Mouse (Mus musculus) testis, adult 2 months (tissue): ENCODE measurements at regions not wholly inside any gene's neighbourhood (a gene's known extent, or its start where the extent isn't known, plus 50 kb on each side); places are given as distances from the start of the nearest gene placed in this dataset.

Source experiments
- H3K27ac ChIP-seq: fragments of 200-500 bp; 2 replicates; pipeline ENCODE4 v1.5.1; 2012; ENCODE audit warnings: low read depth, low read length; ENCODE audit not compliant: control insufficient read depth, insufficient read depth
- H3K27me3 ChIP-seq: fragments of 200-500 bp; 2 replicates; pipeline ENCODE4 v1.6.1; 2012; ENCODE audit warnings: mild to moderate bottlenecking, low read length, moderate library complexity; ENCODE audit not compliant: control insufficient read depth, insufficient read depth
- H3K36me3 ChIP-seq: fragments of 200-500 bp; 2 replicates; pipeline ENCODE4 v1.6.1; 2012; ENCODE audit warnings: mild to moderate bottlenecking, low read length; ENCODE audit not compliant: control insufficient read depth, insufficient read depth
- H3K4me1 ChIP-seq: fragments of 200-500 bp; 2 replicates; pipeline ENCODE4 v1.6.1; 2012; ENCODE audit warnings: low read length; ENCODE audit not compliant: control insufficient read depth, insufficient read depth
- H3K4me3 ChIP-seq: fragments of 200-500 bp; 2 replicates; pipeline ENCODE4 v1.5.1; 2012; ENCODE audit warnings: low read depth, mild to moderate bottlenecking, low read length, moderate library complexity, mixed read lengths; ENCODE audit not compliant: control insufficient read depth
- CTCF ChIP-seq: fragments of 200-500 bp; IDR thresholded peaks from 2 replicates; pipeline ENCODE4 v1.5.1; 2012; ENCODE audit warnings: low read depth, mild to moderate bottlenecking, inconsistent platforms, low read length, moderate library complexity; ENCODE audit not compliant: control insufficient read depth, insufficient read depth, insufficient replicate concordance
- POLR2A ChIP-seq: fragments of 200-500 bp; IDR thresholded peaks from 2 replicates; pipeline ENCODE4 v1.6.1; 2012; ENCODE audit warnings: low read depth, mild to moderate bottlenecking, inconsistent platforms, low read length, moderate library complexity; ENCODE audit not compliant: control insufficient read depth

- H3K4me1 ChIP-seq = no peaks in the 10 kb centered on the region
- TF ChIP-seq CTCF = no peak
- H3K27me3 ChIP-seq = no peaks in the 10 kb centered on the region
- H3K36me3 ChIP-seq = no peaks in the 10 kb centered on the region
- no peak overlapping the region for H3K4me3 ChIP-seq
- no peak overlapping the region for H3K27ac ChIP-seq
Measured at GRCm38 (mm10) chr10:9459145-9459544, 215.9 kb downstream of the Samd5 start.

GRCm38 (mm10) chr10:9458466-9458865, 216.5 kb downstream of the Samd5 start:
- H3K27me3 ChIP-seq = no peaks in the 10 kb centered on the region
- no peaks in the 10 kb centered on the region for H3K36me3 ChIP-seq
- H3K4me1 ChIP-seq = no peaks in the 10 kb centered on the region
- H3K4me3 ChIP-seq = no peak overlapping the region
- TF ChIP-seq CTCF = no peak
- no peak for TF ChIP-seq POLR2A
- no peak overlapping the region for H3K27ac ChIP-seq

- TF ChIP-seq CTCF = no peak
- TF ChIP-seq POLR2A = no peak
- Histone ChIP-seq H3K27ac (no peak overlapping the region), H3K4me1 (no peaks in the 10 kb centered on the region), H3K4me3 (no peak overlapping the region), H3K27me3 (no peaks in the 10 kb centered on the region), H3K36me3 (no peaks in the 10 kb centered on the region)
Measured at GRCm38 (mm10) chr10:9457222-9457621, 217.8 kb downstream of the Samd5 start.

- no peak overlapping the region for H3K27ac ChIP-seq
Measured at GRCm38 (mm10) chr10:9439072-9439471, 235.9 kb downstream of the Samd5 start.

GRCm38 (mm10) chr10:9438366-9438765, 236.6 kb downstream of the Samd5 start:
- H3K4me1 ChIP-seq = no peaks in the 10 kb centered on the region
- H3K27me3 ChIP-seq = no peaks in the 10 kb centered on the region
- H3K36me3 ChIP-seq = no peaks in the 10 kb centered on the region
- H3K4me3 ChIP-seq = no peak overlapping the region
- TF ChIP-seq POLR2A = no peak
- TF ChIP-seq CTCF = no peak
- no peak overlapping the region for H3K27ac ChIP-seq

More at GRCm38 (mm10) chr10:9439072-9439471, 235.9 kb downstream of the Samd5 start:
- no peak for TF ChIP-seq POLR2A
- no peak for TF ChIP-seq CTCF
- H3K27me3 ChIP-seq = no peaks in the 10 kb centered on the region
- H3K4me1 ChIP-seq = no peaks in the 10 kb centered on the region
- H3K4me3 ChIP-seq = no peak overlapping the region
- H3K36me3 ChIP-seq = no peaks in the 10 kb centered on the region

GRCm38 (mm10) chr10:9429085-9429484, 245.9 kb downstream of the Samd5 start:
- TF ChIP-seq CTCF (no peak), POLR2A (no peak)
- H3K4me1 ChIP-seq = no peaks in the 10 kb centered on the region
- no peak overlapping the region for H3K27ac ChIP-seq
- H3K36me3 ChIP-seq = no peaks in the 10 kb centered on the region
- no peak overlapping the region for H3K4me3 ChIP-seq
- H3K27me3 ChIP-seq = no peaks in the 10 kb centered on the region

- Histone ChIP-seq H3K36me3 (no peaks in the 10 kb centered on the region), H3K27me3 (no peaks in the 10 kb centered on the region), H3K27ac (no peak overlapping the region), H3K4me3 (no peak overlapping the region), H3K4me1 (no peaks in the 10 kb centered on the region)
- TF ChIP-seq CTCF = no peak
- TF ChIP-seq POLR2A = no peak
Measured at GRCm38 (mm10) chr10:9420741-9421140, 254.3 kb downstream of the Samd5 start.

- TF ChIP-seq POLR2A (no peak), CTCF (no peak)
- Histone ChIP-seq H3K4me3 (no peak overlapping the region), H3K27me3 (no peaks in the 10 kb centered on the region), H3K36me3 (no peaks in the 10 kb centered on the region), H3K4me1 (no peaks in the 10 kb centered on the region), H3K27ac (no peak overlapping the region)
Measured at GRCm38 (mm10) chr10:9416685-9417084, 258.3 kb downstream of the Samd5 start.
